Mouse (Mus musculus) midbrain, embryonic 10.5 days (tissue): ENCODE data around the gene Mgea5. TPM values are rescaled to one million over a fixed set of nuclear protein-coding genes. Genes with fewer than 3 reads are reported as not detected.

Experiments used
- DNase-seq: peaks from one replicate; pipeline ENCODE4 v3.0.0-alpha.2; 2017; ENCODE audit warnings: low spot score
- H3K27ac ChIP-seq: fragments of 300-500 bp; sonication (generic); replicated peaks from 2 replicates; pipeline ENCODE4 v1.5.1; 2016; ENCODE audit warnings: mild to moderate bottlenecking
- H3K27me3 ChIP-seq: fragments of 300-500 bp; sonication (generic); 2 replicates; pipeline ENCODE4 v1.6.1; 2016; ENCODE audit warnings: low read depth, mild to moderate bottlenecking; ENCODE audit not compliant: poor library complexity, severe bottlenecking
- H3K36me3 ChIP-seq: fragments of 300-500 bp; sonication (generic); 2 replicates; pipeline ENCODE4 v1.6.1; 2016; ENCODE audit warnings: mild to moderate bottlenecking, moderate library complexity
- H3K4me1 ChIP-seq: fragments of 300-500 bp; sonication (generic); 2 replicates; pipeline ENCODE4 v1.6.1; 2016
- H3K4me3 ChIP-seq: fragments of 300-500 bp; sonication (generic); 2 replicates; pipeline ENCODE4 v1.5.1; 2016; ENCODE audit warnings: mild to moderate bottlenecking, moderate library complexity
- H3K9me3 ChIP-seq: fragments of 300-500 bp; sonication (generic); replicated peaks from 2 replicates; pipeline ENCODE4 v1.6.1; 2016; ENCODE audit warnings: mild to moderate bottlenecking
- WGBS: fragments of 180-500 bp; shearing (Covaris S2); methylation state at CpG from one replicate; pipeline ENCODE4 v1.1.7; 2016; 5-methylcytosine and 5-hydroxymethylcytosine counted together
- polyA plus RNA-seq: library from polyadenylated mRNA; unstranded; fragments of >200 nt; fragmentation: Nextera tagmentation; extraction: Ambion mirVana; gene quantifications from 2 replicates; pipeline ENCODE4 v1.2.1, GENCODE M21; 2016

Mgea5 gene
- polyA plus RNA-seq, 1 experiment from 2014 or later = 60.8 TPM

- H3K4me3 ChIP-seq = peak overlapping the region; percentile 58
- DNase-seq = no peak
- no peaks in the 10 kb centered on the region for H3K36me3 ChIP-seq
- no peaks in the 10 kb centered on the region for H3K9me3 ChIP-seq
- H3K27me3 ChIP-seq = peaks cover 96% of the 10 kb centered on the region
- H3K4me1 ChIP-seq = peaks cover 65% of the 10 kb centered on the region
- WGBS = 1% methylated on average over 22 of the region's 44 CpGs
- H3K27ac ChIP-seq = no peak overlapping the region
Measured at GRCm38 (mm10) chr19:45742984-45743575, 40.6 kb downstream of the Mgea5 start.

DNA sequence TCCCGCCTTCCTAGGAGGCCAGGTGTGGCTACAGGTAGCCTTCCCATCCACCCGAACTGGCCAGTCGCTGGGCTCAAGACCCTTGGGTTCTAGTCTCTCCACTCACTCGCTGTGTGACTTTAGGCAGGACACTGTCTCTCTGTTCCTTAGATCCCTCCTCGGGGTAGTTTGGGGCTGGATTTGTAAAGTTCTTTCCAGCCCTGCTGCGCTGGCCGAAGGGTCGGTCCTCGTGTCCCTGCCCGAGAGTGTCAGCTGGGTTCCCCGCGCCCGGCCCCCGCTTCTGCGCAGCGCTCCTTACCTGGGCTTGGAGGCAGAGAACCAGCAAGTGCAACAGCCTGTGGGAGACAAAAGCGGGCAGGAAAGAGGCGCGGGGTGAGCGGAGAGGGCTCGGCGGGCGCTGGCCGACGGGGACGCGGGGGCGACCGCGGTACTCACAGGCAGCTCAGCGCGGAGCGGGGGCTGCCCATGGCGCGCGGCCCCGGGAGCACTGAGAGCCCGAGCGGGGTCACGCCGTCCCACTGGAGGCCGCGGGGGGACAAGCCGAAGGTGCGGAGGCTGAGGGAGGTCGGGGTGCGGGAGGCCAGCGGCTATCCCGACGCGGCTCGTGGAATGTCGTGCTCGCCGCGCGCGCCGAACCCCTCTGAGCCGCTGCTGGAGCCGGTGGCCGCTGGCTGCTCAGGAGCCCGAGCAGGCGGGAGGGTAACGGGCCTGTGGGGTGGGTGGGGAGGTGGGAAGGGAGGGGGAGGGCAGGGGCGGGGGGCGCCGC is 41.2 kb downstream of the Mgea5 start, which contains the start of gene Fgf8:
Fgf8 (minus strand) TSS at position 698 of the 766 bp plus-strand sequence.
- peaks cover 68% of the 10 kb centered on the region for H3K4me1 ChIP-seq
- no peaks in the 10 kb centered on the region for H3K36me3 ChIP-seq
- peaks cover 100% of the 10 kb centered on the region for H3K27me3 ChIP-seq
- under 1% methylated on average over 63 of the region's 68 CpGs for WGBS
- no peak for DNase-seq
- peak within 1 kb of the TSS; percentile 68 for H3K27ac ChIP-seq
- H3K9me3 ChIP-seq = no peaks in the 10 kb centered on the region
- H3K4me3 ChIP-seq = peak within 1 kb of the TSS; percentile 58

GRCm38 (mm10) chr19:45741431-45742217 is 42.0 kb downstream of the Mgea5 start:
- DNase-seq = no peak
- Histone ChIP-seq H3K27ac (peak overlapping the region; percentile 68; the same call in 1 of the 2 replicates), H3K9me3 (no peaks in the 10 kb centered on the region), H3K36me3 (no peaks in the 10 kb centered on the region), H3K27me3 (peaks cover 100% of the 10 kb centered on the region), H3K4me1 (peaks cover 71% of the 10 kb centered on the region), H3K4me3 (peak overlapping the region; percentile 58)
- under 1% methylated on average over 45 of the region's 45 CpGs for WGBS

DNA sequence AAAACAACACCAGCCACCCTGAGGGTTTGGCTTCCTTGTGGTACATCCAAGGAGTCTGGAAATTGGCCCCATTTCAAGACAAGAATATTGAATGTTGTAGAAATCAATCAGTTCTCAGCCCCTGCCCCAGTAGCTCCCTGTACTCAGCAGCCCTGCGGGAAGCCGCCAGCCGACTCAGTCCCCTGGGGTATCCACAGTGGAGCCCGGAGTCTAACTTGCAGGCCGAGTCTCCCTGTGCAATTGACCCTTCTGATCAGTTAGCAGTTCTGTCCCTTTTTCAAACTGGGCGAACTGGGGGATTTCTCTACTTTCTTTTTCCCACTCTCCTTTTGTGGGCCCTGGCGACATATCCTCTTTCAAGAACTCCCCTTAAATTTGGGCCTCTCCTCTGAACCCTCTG is 42.8 kb downstream of the Mgea5 start:
- H3K4me3 ChIP-seq = peak overlapping the region; percentile 58
- DNase-seq = no peak
- under 1% methylated on average over 7 of the region's 7 CpGs for WGBS

DNA sequence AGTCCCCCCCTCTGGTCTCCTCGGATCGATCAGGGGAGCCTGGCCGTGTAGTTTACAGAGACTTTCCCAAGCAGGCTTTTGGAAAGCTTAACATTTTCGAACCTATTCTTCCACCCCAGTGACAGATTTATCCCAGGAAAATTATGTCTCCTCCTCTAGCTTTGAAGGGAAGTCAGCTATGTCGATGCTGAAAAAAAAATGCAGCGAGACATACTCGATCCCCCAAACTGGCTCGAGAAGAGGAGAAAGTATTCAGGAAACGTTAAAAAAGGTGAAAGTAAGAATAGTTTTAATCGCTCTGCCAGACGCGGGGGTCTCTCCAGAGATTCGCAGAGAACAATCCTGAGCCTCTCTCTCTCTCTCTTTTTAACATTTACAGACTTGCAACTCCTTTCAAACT is 43.4 kb downstream of the Mgea5 start:
- Histone ChIP-seq H3K36me3 (no peaks in the 10 kb centered on the region), H3K9me3 (no peaks in the 10 kb centered on the region), H3K27ac (no peak overlapping the region), H3K4me1 (peaks cover 71% of the 10 kb centered on the region), H3K27me3 (peaks cover 100% of the 10 kb centered on the region), H3K4me3 (peak overlapping the region; percentile 30)
- no peak for DNase-seq
- 3% methylated on average over 13 of the region's 13 CpGs for WGBS

More for the DNA sequence above, 42.8 kb downstream of the Mgea5 start:
- H3K27me3 ChIP-seq = peaks cover 100% of the 10 kb centered on the region
- no peaks in the 10 kb centered on the region for H3K36me3 ChIP-seq
- peaks cover 71% of the 10 kb centered on the region for H3K4me1 ChIP-seq
- H3K27ac ChIP-seq = peak overlapping the region; percentile 35; the same call in 1 of the 2 replicates
- H3K9me3 ChIP-seq = no peaks in the 10 kb centered on the region

- Histone ChIP-seq H3K27me3 (peaks cover 100% of the 10 kb centered on the region), H3K36me3 (no peaks in the 10 kb centered on the region), H3K9me3 (no peaks in the 10 kb centered on the region), H3K4me1 (peaks cover 83% of the 10 kb centered on the region), H3K27ac (no peak overlapping the region), H3K4me3 (0 out of 2 replicates have a peak overlapping the region, but pooled peaks have one; percentile 7)
- no peak for DNase-seq
- 53% methylated on average over 5 of the region's 5 CpGs for WGBS
Measured at GRCm38 (mm10) chr19:45738521-45738920, 45.1 kb downstream of the Mgea5 start.

DNA sequence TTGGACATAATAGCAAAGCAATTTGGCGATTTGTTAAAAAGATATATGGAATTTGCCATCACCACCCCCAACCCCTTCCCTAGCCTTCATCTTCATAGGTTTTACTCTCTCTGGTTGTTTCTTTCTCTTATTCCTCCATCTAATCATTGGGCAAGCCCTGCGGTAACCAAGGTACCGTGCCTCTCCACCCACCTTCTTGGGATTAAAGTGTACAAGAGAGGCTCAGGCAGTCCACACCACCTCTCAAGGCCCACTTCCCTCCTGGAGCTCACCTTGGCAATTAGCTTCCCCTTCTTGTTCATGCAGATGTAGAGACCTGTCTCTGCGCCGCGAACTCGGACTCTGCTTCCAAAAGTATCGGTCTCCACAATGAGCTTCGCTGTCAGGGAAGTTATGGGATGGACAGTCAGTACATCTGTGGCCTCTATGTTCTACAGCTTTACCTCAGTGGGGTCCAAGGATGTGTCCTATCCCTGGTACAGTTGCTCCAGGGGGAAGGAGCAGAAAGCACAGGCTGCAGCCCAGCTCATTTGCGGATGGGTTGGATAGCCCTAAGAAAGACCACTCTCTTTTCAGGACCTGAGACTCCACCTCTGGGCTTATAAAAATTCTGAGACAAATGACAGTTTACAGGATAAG is 45.7 kb downstream of the Mgea5 start:
- 55% methylated on average over 10 of the region's 10 CpGs for WGBS

DNA sequence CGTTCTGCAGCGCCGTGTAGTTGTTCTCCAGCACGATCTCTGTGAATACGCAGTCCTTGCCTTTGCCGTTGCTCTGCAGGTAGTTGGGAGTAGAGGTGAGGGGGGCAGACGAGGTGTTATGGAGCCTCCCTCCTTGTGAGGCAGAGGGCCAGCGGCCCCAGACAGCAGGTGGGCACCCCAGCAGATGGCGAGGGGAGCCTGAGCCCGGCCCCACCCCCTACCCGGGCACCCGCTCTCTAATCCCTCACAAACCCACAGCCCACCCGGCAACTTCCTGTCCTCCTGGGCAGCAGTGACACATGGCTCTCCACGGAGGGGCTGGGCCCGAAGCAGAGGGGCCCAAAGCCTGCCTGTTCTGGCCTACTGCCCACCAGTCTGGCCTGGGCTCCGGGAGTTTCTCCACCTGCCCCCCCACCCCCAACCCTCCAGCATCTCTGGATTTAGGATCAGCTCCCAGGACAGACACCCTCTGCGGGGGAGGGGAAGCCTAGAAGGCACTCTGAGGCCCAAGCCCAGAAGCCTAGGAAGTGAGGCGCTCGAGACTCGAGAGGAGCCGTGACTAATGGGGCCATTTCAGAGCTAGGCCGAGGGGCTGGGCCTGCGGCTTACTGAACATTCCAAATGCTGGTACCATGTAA is 46.3 kb downstream of the Mgea5 start:
- 4% methylated on average over 23 of the region's 23 CpGs for WGBS
- peak; percentile 66 for DNase-seq
- Histone ChIP-seq H3K36me3 (no peaks in the 10 kb centered on the region), H3K27ac (peak overlapping the region; percentile 56), H3K9me3 (no peaks in the 10 kb centered on the region), H3K4me3 (peak overlapping the region; percentile 47), H3K4me1 (peaks cover 75% of the 10 kb centered on the region), H3K27me3 (peaks cover 100% of the 10 kb centered on the region)

More for the DNA sequence above, 45.7 kb downstream of the Mgea5 start:
- H3K4me1 ChIP-seq = peaks cover 81% of the 10 kb centered on the region
- H3K9me3 ChIP-seq = no peaks in the 10 kb centered on the region
- no peak overlapping the region for H3K27ac ChIP-seq
- no peak for DNase-seq
- no peaks in the 10 kb centered on the region for H3K36me3 ChIP-seq
- H3K4me3 ChIP-seq = peak overlapping the region; percentile 47
- H3K27me3 ChIP-seq = peaks cover 100% of the 10 kb centered on the region

DNA sequence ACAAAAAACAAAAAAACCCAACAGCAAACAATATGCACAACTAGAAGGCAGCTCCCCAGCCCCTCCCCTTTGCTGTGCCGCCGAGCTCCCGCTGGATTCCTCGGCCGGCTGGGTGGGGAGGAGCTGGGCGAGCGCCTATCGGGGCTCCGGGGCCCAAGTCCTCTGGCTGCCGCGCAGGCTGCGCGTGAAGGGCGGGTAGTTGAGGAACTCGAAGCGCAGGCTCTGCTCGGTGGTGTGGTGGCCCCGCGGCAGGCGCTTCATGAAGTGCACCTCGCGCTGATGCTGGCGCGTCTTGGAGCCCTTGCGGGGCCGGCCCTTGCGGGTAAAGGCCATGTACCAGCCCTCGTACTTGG is 46.8 kb downstream of the Mgea5 start:
- DNase-seq = no peak
- peaks cover 70% of the 10 kb centered on the region for H3K4me1 ChIP-seq
- H3K27me3 ChIP-seq = peaks cover 100% of the 10 kb centered on the region
- H3K4me3 ChIP-seq = peak overlapping the region; percentile 47
- H3K27ac ChIP-seq = peak overlapping the region; percentile 56
- H3K36me3 ChIP-seq = no peaks in the 10 kb centered on the region
- under 1% methylated on average over 28 of the region's 28 CpGs for WGBS
- H3K9me3 ChIP-seq = no peaks in the 10 kb centered on the region

- no peak for DNase-seq
- Histone ChIP-seq H3K27me3 (peaks cover 100% of the 10 kb centered on the region), H3K36me3 (no peaks in the 10 kb centered on the region), H3K27ac (no peak overlapping the region), H3K4me3 (peak overlapping the region; percentile 47; the same call in 1 of the 2 replicates), H3K4me1 (peaks cover 64% of the 10 kb centered on the region), H3K9me3 (no peaks in the 10 kb centered on the region)
- 21% methylated on average over 1 of the region's 1 CpGs for WGBS
Measured at GRCm38 (mm10) chr19:45736241-45736640, 47.4 kb downstream of the Mgea5 start.

DNA sequence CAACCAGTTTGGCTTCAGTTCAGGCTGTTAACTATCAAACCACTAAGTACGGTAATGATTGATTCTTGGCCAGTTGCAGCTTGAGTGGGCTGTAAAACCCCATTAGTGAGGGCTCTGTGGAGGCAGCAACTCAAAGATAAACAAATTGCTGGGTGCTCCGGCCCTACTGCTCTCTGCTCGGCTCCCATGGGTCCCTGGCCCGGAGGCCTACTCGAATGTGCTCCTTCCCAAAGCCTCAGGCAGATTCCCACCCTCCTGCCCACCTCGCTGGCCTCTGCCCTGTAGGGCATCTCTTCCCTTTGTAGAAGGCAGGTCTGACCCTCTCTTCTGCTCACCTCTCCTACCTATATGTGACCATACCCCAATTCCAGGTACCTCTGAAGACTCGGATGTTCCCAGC is 48.9 kb downstream of the Mgea5 start:
- Histone ChIP-seq H3K36me3 (no peaks in the 10 kb centered on the region), H3K4me1 (peaks cover 60% of the 10 kb centered on the region), H3K9me3 (no peaks in the 10 kb centered on the region), H3K4me3 (no peak overlapping the region), H3K27ac (no peak overlapping the region), H3K27me3 (peaks cover 100% of the 10 kb centered on the region)
- no peak for DNase-seq
- 46% methylated on average over 7 of the region's 7 CpGs for WGBS

GRCm38 (mm10) chr19:45734191-45734590 is 49.4 kb downstream of the Mgea5 start:
- DNase-seq = no peak

More at GRCm38 (mm10) chr19:45734191-45734590, 49.4 kb downstream of the Mgea5 start:
- Histone ChIP-seq H3K36me3 (no peaks in the 10 kb centered on the region), H3K9me3 (no peaks in the 10 kb centered on the region), H3K27ac (no peak overlapping the region), H3K4me3 (no peak overlapping the region), H3K4me1 (peaks cover 57% of the 10 kb centered on the region), H3K27me3 (peaks cover 100% of the 10 kb centered on the region)
- WGBS = 67% methylated on average over 5 of the region's 5 CpGs
